Mouse (Mus musculus): ENCODE data around the gene Arhgef28. TPM values are rescaled to one million over a fixed set of nuclear protein-coding genes. Genes with fewer than 3 reads are reported as not detected.

Arhgef28 gene
- polyA plus RNA-seq, 1 experiment = 1.1 TPM

GRCm38 (mm10) chr13:97876450-97876849, 329.8 kb downstream of the Arhgef28 start:
- no peak overlapping the region for H3K4me3 ChIP-seq (ENCODE audit: insufficient read depth, poor library complexity, severe bottlenecking)
- no peaks in the 10 kb centered on the region for H3K79me3 ChIP-seq (ENCODE audit: low read depth)
- H3ac ChIP-seq (ENCODE audit: control insufficient read depth, insufficient read length, low read depth) = no peak overlapping the region
- H3K79me2 ChIP-seq (ENCODE audit: control insufficient read depth, insufficient read depth) = no peaks in the 10 kb centered on the region
- no peaks in the 10 kb centered on the region for H3K36me3 ChIP-seq (ENCODE audit: control insufficient read depth, insufficient read depth)
- H3K27me3 ChIP-seq (ENCODE audit: control insufficient read depth, insufficient read depth, insufficient read length) = no peaks in the 10 kb centered on the region
- TF ChIP-seq CEBPB (IDR thresholded peaks at IDR 0.05; ENCODE audit: low read depth) (no peak), USF1 (IDR thresholded peaks at IDR 0.05; ENCODE audit: low read depth) (no peak), FOSL1 (IDR thresholded peaks at IDR 0.05; ENCODE audit: insufficient read depth, low read length, poor library complexity, severe bottlenecking) (no peak), CTCF (IDR thresholded peaks at IDR 0.05; ENCODE audit: control insufficient read depth, insufficient read depth, insufficient read length) (no peak), MAX (IDR thresholded peaks at IDR 0.05) (no peak), MYOD1 (IDR thresholded peaks at IDR 0.05; ENCODE audit: control insufficient read depth, insufficient read length, low read depth) (no peak), MYOG (IDR thresholded peaks at IDR 0.05; ENCODE audit: control insufficient read depth, extremely low read depth, insufficient read length) (no peak)

GRCm38 (mm10) chr13:97876031-97876430, 330.2 kb downstream of the Arhgef28 start:
- Histone ChIP-seq H3ac (ENCODE audit: control insufficient read depth, insufficient read length, low read depth) (no peak overlapping the region), H3K27me3 (ENCODE audit: control insufficient read depth, insufficient read depth, insufficient read length) (no peaks in the 10 kb centered on the region), H3K79me2 (ENCODE audit: control insufficient read depth, insufficient read depth) (no peaks in the 10 kb centered on the region), H3K36me3 (ENCODE audit: control insufficient read depth, insufficient read depth) (no peaks in the 10 kb centered on the region), H3K4me3 (ENCODE audit: insufficient read depth, poor library complexity, severe bottlenecking) (no peak overlapping the region), H3K79me3 (ENCODE audit: low read depth) (no peaks in the 10 kb centered on the region)
- no peak for TF ChIP-seq CTCF (IDR thresholded peaks at IDR 0.05; ENCODE audit: control insufficient read depth, insufficient read depth, insufficient read length)
- no peak for TF ChIP-seq CEBPB (IDR thresholded peaks at IDR 0.05; ENCODE audit: low read depth)
- no peak for TF ChIP-seq MYOG (IDR thresholded peaks at IDR 0.05; ENCODE audit: control insufficient read depth, extremely low read depth, insufficient read length)
- no peak for TF ChIP-seq USF1 (IDR thresholded peaks at IDR 0.05; ENCODE audit: low read depth)
- TF ChIP-seq MYOD1 (IDR thresholded peaks at IDR 0.05; ENCODE audit: control insufficient read depth, insufficient read length, low read depth) = no peak
- TF ChIP-seq MAX (IDR thresholded peaks at IDR 0.05) = no peak
- TF ChIP-seq FOSL1 (IDR thresholded peaks at IDR 0.05; ENCODE audit: insufficient read depth, low read length, poor library complexity, severe bottlenecking) = no peak

DNA sequence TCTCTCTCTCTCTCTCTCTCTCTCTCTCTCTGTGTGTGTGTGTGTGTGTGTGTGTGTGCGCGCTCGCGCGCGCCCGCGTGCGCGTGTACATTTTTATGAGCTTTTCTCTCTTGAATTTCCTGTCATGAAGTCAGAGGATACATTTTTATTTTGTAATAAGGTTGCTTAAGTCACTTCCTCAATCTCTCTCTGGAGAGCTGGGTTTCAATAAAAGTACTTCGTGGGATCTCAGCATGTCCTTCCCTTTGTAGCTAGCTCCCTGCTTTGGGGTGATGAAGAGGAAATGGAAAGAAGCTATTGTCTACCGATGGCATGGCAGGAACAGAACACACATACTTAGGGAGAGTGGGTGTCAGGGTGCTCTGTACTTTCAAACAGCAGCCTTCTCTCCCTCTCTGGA, 336.8 kb downstream of the Arhgef28 start:
- Histone ChIP-seq H3K79me3 (ENCODE audit: low read depth) (no peaks in the 10 kb centered on the region), H3ac (ENCODE audit: control insufficient read depth, insufficient read length, low read depth) (no peak overlapping the region), H3K36me3 (ENCODE audit: control insufficient read depth, insufficient read depth) (no peaks in the 10 kb centered on the region), H3K4me3 (ENCODE audit: insufficient read depth, poor library complexity, severe bottlenecking) (no peak overlapping the region), H3K27me3 (ENCODE audit: control insufficient read depth, insufficient read depth, insufficient read length) (no peaks in the 10 kb centered on the region), H3K79me2 (ENCODE audit: control insufficient read depth, insufficient read depth) (no peaks in the 10 kb centered on the region)
- TF ChIP-seq FOSL1 (IDR thresholded peaks at IDR 0.05; ENCODE audit: insufficient read depth, low read length, poor library complexity, severe bottlenecking) = no peak

DNA sequence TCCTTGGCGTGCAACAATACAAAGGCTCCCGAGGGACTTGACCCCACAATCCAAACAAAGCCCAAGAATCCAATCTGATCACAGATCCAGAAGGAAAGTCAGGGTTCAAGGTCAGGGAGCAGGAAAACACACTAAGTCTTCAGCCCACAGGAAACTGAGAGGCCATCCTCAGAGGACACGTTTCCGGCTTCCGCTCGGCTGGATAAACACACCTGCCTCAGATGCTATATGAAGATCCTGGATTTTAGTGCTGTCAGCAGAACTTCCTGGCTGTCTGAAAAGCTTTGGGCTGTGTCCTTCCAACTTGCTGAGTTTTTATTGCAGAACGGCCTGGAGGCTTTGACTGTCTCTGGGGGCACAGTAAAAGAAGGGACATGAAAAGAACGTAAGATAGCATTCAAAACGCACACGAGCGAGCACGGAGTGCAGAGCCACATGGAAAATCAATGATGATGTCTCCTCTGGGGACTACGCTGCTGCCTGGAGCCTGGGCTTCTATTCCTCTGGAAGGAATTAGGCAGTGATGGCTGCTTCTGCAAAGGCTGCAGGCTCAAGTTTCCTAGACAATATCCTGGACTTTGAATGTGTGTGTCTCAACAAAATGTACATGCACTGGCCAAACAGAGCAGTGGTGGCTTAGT, 338.8 kb downstream of the Arhgef28 start:
- no peak overlapping the region for H3K4me3 ChIP-seq (ENCODE audit: insufficient read depth, poor library complexity, severe bottlenecking)
- TF ChIP-seq MYOG (IDR thresholded peaks at IDR 0.05; ENCODE audit: control insufficient read depth, extremely low read depth, insufficient read length) (no peak), CTCF (IDR thresholded peaks at IDR 0.05; ENCODE audit: control insufficient read depth, insufficient read depth, insufficient read length) (no peak), USF1 (IDR thresholded peaks at IDR 0.05; ENCODE audit: low read depth) (no peak), FOSL1 (IDR thresholded peaks at IDR 0.05; ENCODE audit: insufficient read depth, low read length, poor library complexity, severe bottlenecking) (no peak), CEBPB (IDR thresholded peaks at IDR 0.05; ENCODE audit: low read depth) (no peak), MYOD1 (IDR thresholded peaks at IDR 0.05; ENCODE audit: control insufficient read depth, insufficient read length, low read depth) (no peak), MAX (IDR thresholded peaks at IDR 0.05) (no peak)
- no peaks in the 10 kb centered on the region for H3K79me3 ChIP-seq (ENCODE audit: low read depth)

GRCm38 (mm10) chr13:97859071-97859470, 347.2 kb downstream of the Arhgef28 start:
- Histone ChIP-seq H3K79me3 (ENCODE audit: low read depth) (no peaks in the 10 kb centered on the region), H3K27me3 (ENCODE audit: control insufficient read depth, insufficient read depth, insufficient read length) (no peaks in the 10 kb centered on the region), H3K36me3 (ENCODE audit: control insufficient read depth, insufficient read depth) (no peaks in the 10 kb centered on the region), H3ac (ENCODE audit: control insufficient read depth, insufficient read length, low read depth) (no peak overlapping the region), H3K79me2 (ENCODE audit: control insufficient read depth, insufficient read depth) (no peaks in the 10 kb centered on the region), H3K4me3 (ENCODE audit: insufficient read depth, poor library complexity, severe bottlenecking) (no peak overlapping the region)
- TF ChIP-seq USF1 (IDR thresholded peaks at IDR 0.05; ENCODE audit: low read depth) (no peak), CEBPB (IDR thresholded peaks at IDR 0.05; ENCODE audit: low read depth) (no peak), MYOG (IDR thresholded peaks at IDR 0.05; ENCODE audit: control insufficient read depth, extremely low read depth, insufficient read length) (no peak), CTCF (IDR thresholded peaks at IDR 0.05; ENCODE audit: control insufficient read depth, insufficient read depth, insufficient read length) (no peak), FOSL1 (IDR thresholded peaks at IDR 0.05; ENCODE audit: insufficient read depth, low read length, poor library complexity, severe bottlenecking) (no peak), MYOD1 (IDR thresholded peaks at IDR 0.05; ENCODE audit: control insufficient read depth, insufficient read length, low read depth) (no peak), MAX (IDR thresholded peaks at IDR 0.05) (no peak)

More for the DNA sequence above, 338.8 kb downstream of the Arhgef28 start:
- H3K36me3 ChIP-seq (ENCODE audit: control insufficient read depth, insufficient read depth) = no peaks in the 10 kb centered on the region
- no peaks in the 10 kb centered on the region for H3K27me3 ChIP-seq (ENCODE audit: control insufficient read depth, insufficient read depth, insufficient read length)
- no peak overlapping the region for H3ac ChIP-seq (ENCODE audit: control insufficient read depth, insufficient read length, low read depth)
- H3K79me2 ChIP-seq (ENCODE audit: control insufficient read depth, insufficient read depth) = no peaks in the 10 kb centered on the region

DNA sequence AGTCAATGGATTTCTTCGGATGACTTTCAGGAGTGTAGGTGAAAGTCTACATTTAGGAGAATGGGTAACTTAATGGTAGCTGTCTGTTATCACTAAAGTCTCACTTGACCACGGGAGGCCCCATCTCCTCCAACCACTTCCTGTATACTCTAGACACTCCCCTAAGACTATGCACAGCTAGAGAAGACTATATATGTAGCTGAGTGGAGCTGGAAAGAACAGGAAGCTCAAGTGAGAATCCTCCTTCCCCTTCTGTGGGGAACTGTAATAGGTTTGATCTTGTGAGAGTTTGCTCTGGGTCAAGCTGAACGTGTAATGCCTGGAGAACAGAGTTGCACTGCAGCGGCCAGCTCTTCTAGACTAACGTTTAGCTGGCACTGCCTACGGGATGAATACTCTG, 348.4 kb downstream of the Arhgef28 start:
- H3ac ChIP-seq (ENCODE audit: control insufficient read depth, insufficient read length, low read depth) = no peak overlapping the region
- H3K79me3 ChIP-seq (ENCODE audit: low read depth) = no peaks in the 10 kb centered on the region
- H3K36me3 ChIP-seq (ENCODE audit: control insufficient read depth, insufficient read depth) = no peaks in the 10 kb centered on the region
- no peak overlapping the region for H3K4me3 ChIP-seq (ENCODE audit: insufficient read depth, poor library complexity, severe bottlenecking)
- H3K27me3 ChIP-seq (ENCODE audit: control insufficient read depth, insufficient read depth, insufficient read length) = no peaks in the 10 kb centered on the region
- no peak for TF ChIP-seq MYOG (IDR thresholded peaks at IDR 0.05; ENCODE audit: control insufficient read depth, extremely low read depth, insufficient read length)
- TF ChIP-seq CTCF (IDR thresholded peaks at IDR 0.05; ENCODE audit: control insufficient read depth, insufficient read depth, insufficient read length) = no peak
- TF ChIP-seq FOSL1 (IDR thresholded peaks at IDR 0.05; ENCODE audit: insufficient read depth, low read length, poor library complexity, severe bottlenecking) = no peak
- TF ChIP-seq MAX (IDR thresholded peaks at IDR 0.05) = no peak
- no peak for TF ChIP-seq USF1 (IDR thresholded peaks at IDR 0.05; ENCODE audit: low read depth)
- TF ChIP-seq MYOD1 (IDR thresholded peaks at IDR 0.05; ENCODE audit: control insufficient read depth, insufficient read length, low read depth) = no peak
- TF ChIP-seq CEBPB (IDR thresholded peaks at IDR 0.05; ENCODE audit: low read depth) = no peak
- no peaks in the 10 kb centered on the region for H3K79me2 ChIP-seq (ENCODE audit: control insufficient read depth, insufficient read depth)

Data from C2C12 (cell line).